Mouse (Mus musculus) WW6 (cell line): ENCODE measurements at regions not wholly inside any gene's neighbourhood (a gene's known extent, or its start where the extent isn't known, plus 50 kb on each side); places are given as distances from the start of the nearest gene placed in this dataset.
A peak's percentile ranks its signal among the peaks of the same experiment; 100 is the strongest.

Experiments used
- DNase-seq: peaks from one replicate; pipeline ENCODE4 v3.0.0-alpha.2; 2013; ENCODE audit warnings: low read depth, low spot score

GRCm38 (mm10) chr4:80691774-80692485 is 142.0 kb upstream of the Tyrp1 start:
- DNase-seq: no peak

- no peak for DNase-seq
These were observed 121.2 kb upstream of the Tyrp1 start for GRCm38 (mm10) chr4:80712698-80713097.

- no peak for DNase-seq
These were observed 88.8 kb upstream of the Tyrp1 start for GRCm38 (mm10) chr4:80744975-80745734.

GRCm38 (mm10) chr4:80752259-80752658 is 81.7 kb upstream of the Tyrp1 start:
- no peak for DNase-seq

GRCm38 (mm10) chr4:80756114-80756513 is 77.8 kb upstream of the Tyrp1 start:
- DNase-seq: no peak

- DNase-seq: no peak
These were observed 69.9 kb upstream of the Tyrp1 start for GRCm38 (mm10) chr4:80764024-80764423.

GRCm38 (mm10) chr4:80765781-80766180 is 68.1 kb upstream of the Tyrp1 start:
- DNase-seq: peak; percentile 7

GRCm38 (mm10) chr4:80767447-80767846 is 66.5 kb upstream of the Tyrp1 start:
- DNase-seq: no peak
